Comparison of ENCODE assay signal across 8 mouse cellular contexts in the genomic region with DNA sequence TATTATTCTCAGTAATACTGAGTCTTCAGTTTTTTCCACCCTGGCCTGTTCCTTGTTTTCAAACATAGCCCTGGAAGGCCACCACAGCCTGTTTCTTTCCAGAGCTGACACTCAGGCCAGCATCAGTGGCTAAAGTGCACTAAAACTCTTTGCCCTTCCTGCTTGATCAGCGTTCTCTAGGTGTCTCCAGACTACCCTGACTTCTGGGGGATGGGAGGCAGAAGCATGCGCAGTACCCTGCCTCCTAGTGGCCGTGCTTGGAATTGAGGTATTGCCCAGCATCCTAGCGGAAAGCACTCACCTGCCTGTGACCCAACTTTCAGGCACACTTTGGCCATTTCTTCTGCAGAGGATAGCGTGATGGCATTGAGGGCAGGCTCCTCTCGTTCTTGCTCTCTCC. TPM values are rescaled to one million over a fixed set of nuclear protein-coding genes. Genes with fewer than 3 reads are reported as not detected.
DNase-seq lines count a peak whose midpoint lies in the region; ATAC-seq and TF ChIP-seq lines count a peak whose summit lies in the region.

No protein-coding gene starts in this region.

- peak; percentile 20 for DNase-seq in hindbrain, postnatal 0 days (ENCODE audit: low spot score)
- peak; percentile 66 for DNase-seq in ES-E14 (ENCODE audit: low read depth, low spot score)
- DNase-seq in embryo, embryonic 9.5 days (ENCODE audit: extremely low spot score): peak; percentile 57
- peak; percentile 81 for DNase-seq in kidney, adult 18-20 months
- DNase-seq in lung, postnatal 25 days (ENCODE audit: low spot score): peak; percentile 38
- DNase-seq in urinary bladder, adult 2 months (ENCODE audit: low spot score): peak; percentile 39
- DNase-seq in cerebellum, adult 9-11 months: no peak

- no peaks in the 10 kb centered on the region for H3K27me3 ChIP-seq in hindbrain, postnatal 0 days (ENCODE audit: insufficient read depth, low read length)
- no peaks in the 10 kb centered on the region for H3K27me3 ChIP-seq in hindbrain, embryonic 16.5 days (replicated peaks; ENCODE audit: control insufficient read depth, insufficient read depth, low read length)

- H3K36me3 ChIP-seq in hindbrain, postnatal 0 days (ENCODE audit: insufficient read depth, low read length): no peaks in the 10 kb centered on the region
- H3K36me3 ChIP-seq in hindbrain, embryonic 16.5 days (ENCODE audit: control insufficient read depth, insufficient read depth, low read length): no peaks in the 10 kb centered on the region
- H3K36me3 ChIP-seq in ES-E14 (ENCODE audit: control insufficient read depth, insufficient read depth, low read length, poor library complexity, severe bottlenecking): peaks cover 63% of the 10 kb centered on the region

- no peak for ATAC-seq in hindbrain, postnatal 0 days
- no peak for ATAC-seq in hindbrain, embryonic 16.5 days

- no peaks in the 10 kb centered on the region for H3K4me1 ChIP-seq in hindbrain, postnatal 0 days (ENCODE audit: insufficient read depth, low read length)
- H3K4me1 ChIP-seq in hindbrain, embryonic 16.5 days (ENCODE audit: control insufficient read depth, insufficient read depth, low read depth, low read length): no peaks in the 10 kb centered on the region
- H3K4me1 ChIP-seq in ES-E14 (ENCODE audit: control insufficient read depth in 2 of 2, insufficient read depth in 2 of 2, low read length in 2 of 2, poor library complexity in 1 of 2): 0 out of 4 replicates have a peak, but pooled peaks cover 0 to 3% of the 10 kb centered on the region in 2 experiments

- in situ Hi-C loops in ES-E14 (cut with MboI; ENCODE audit: low sequenced_read_pairs in 2 of 2, unreplicated experiment in 2 of 2): no loop called here

- TF ChIP-seq CTCF in hindbrain, postnatal 0 days (IDR thresholded peaks at IDR 0.05; ENCODE audit: low read depth): peak; percentile 68

- no peak overlapping the region for H3K4me3 ChIP-seq in hindbrain, postnatal 0 days (ENCODE audit: low read length)
- H3K4me3 ChIP-seq in hindbrain, embryonic 16.5 days (ENCODE audit: low read length): no peak overlapping the region
- H3K4me3 ChIP-seq in ES-E14 (ENCODE audit: insufficient read depth in 1 of 2, low read depth in 1 of 2, low read length in 2 of 2, poor library complexity in 1 of 2, severe bottlenecking in 1 of 2): no peak overlapping the region

- H3K9ac ChIP-seq in hindbrain, postnatal 0 days (replicated peaks; ENCODE audit: low read length): no peak overlapping the region
- no peak overlapping the region for H3K9ac ChIP-seq in hindbrain, embryonic 16.5 days (ENCODE audit: low read depth, low read length)
- no peak overlapping the region for H3K9ac ChIP-seq in ES-E14 (ENCODE audit: insufficient read depth, low read depth, low read length, poor library complexity, severe bottlenecking)

- no peaks in the 10 kb centered on the region for H3K9me3 ChIP-seq in hindbrain, postnatal 0 days (ENCODE audit: low read length)
- no peaks in the 10 kb centered on the region for H3K9me3 ChIP-seq in hindbrain, embryonic 16.5 days (ENCODE audit: control insufficient read depth, low read length)
- H3K9me3 ChIP-seq in ES-E14 (ENCODE audit: control insufficient read depth, insufficient read depth, low read depth, low read length): no peaks in the 10 kb centered on the region

- 50% methylated on average over 6 of the region's 6 CpGs for WGBS in hindbrain, postnatal 0 days
- WGBS in hindbrain, embryonic 16.5 days: 48% methylated on average over 6 of the region's 6 CpGs

- H3K4me2 ChIP-seq in hindbrain, postnatal 0 days (ENCODE audit: low read depth, low read length): no peak overlapping the region
- no peak overlapping the region for H3K4me2 ChIP-seq in hindbrain, embryonic 16.5 days (ENCODE audit: low read length)

- H3K27ac ChIP-seq in hindbrain, postnatal 0 days: no peak overlapping the region
- H3K27ac ChIP-seq in hindbrain, embryonic 16.5 days (ENCODE audit: low read depth, low read length): no peak overlapping the region
- H3K27ac ChIP-seq in ES-E14 (ENCODE audit: insufficient read depth, low read depth, low read length, poor library complexity, severe bottlenecking): no peak overlapping the region; the same call in 1 of the 2 replicates

TF ChIP-seq in ES-E14, 5 proteins besides CTCF, POLR2A, EP300 and RAD21:
- no peak for TF ChIP-seq HCFC1 (IDR thresholded peaks at IDR 0.05; ENCODE audit: borderline replicate concordance, insufficient read depth, low read length)
- peak; percentile 62; the same call in 1 of the 2 replicates for TF ChIP-seq CHD2 (IDR thresholded peaks at IDR 0.05; ENCODE audit: low read depth, low read length)
- TF ChIP-seq MAFK (IDR thresholded peaks at IDR 0.05; ENCODE audit: insufficient read depth, low read depth, low read length): peak; percentile 69

RNA-seq across cellular contexts. Expression of gene Nid2, which starts 25.8 kb away (rescaled TPM):
- 40.6 and 52.8 TPM in 2 replicates for total RNA-seq in hindbrain, postnatal 0 days (2014; rRNA removed)
- polyA plus RNA-seq in hindbrain, postnatal 0 days (2015; fragmentation: Nextera tagmentation; extraction: Ambion mirVana): 22.5 and 25.5 TPM in 2 replicates
- polyA plus RNA-seq in hindbrain, embryonic 16.5 days (2015; fragmentation: Nextera tagmentation; extraction: Ambion mirVana): 33.7 and 58.6 TPM in 2 replicates
- 399 and 646 TPM in 2 replicates for total RNA-seq in ES-E14 (2012; rRNA removed)
- 9.0 and 12.6 TPM in 2 replicates for polyA plus RNA-seq in urinary bladder, adult 2 months (2012; rRNA removed)

RNA-seq across cellular contexts. Expression of gene Rtraf, which starts 46.7 kb away (rescaled TPM):
- 50.4 and 51.5 TPM in 2 replicates for total RNA-seq in hindbrain, postnatal 0 days (2014; rRNA removed)
- 152 TPM in 2 replicates for polyA plus RNA-seq in hindbrain, postnatal 0 days (2015; fragmentation: Nextera tagmentation; extraction: Ambion mirVana)
- 138 and 140 TPM in 2 replicates for polyA plus RNA-seq in hindbrain, embryonic 16.5 days (2015; fragmentation: Nextera tagmentation; extraction: Ambion mirVana)
- total RNA-seq in ES-E14 (2012; rRNA removed): 87.8 and 118 TPM in 2 replicates
- polyA plus RNA-seq in urinary bladder, adult 2 months (2012; rRNA removed): 109 and 133 TPM in 2 replicates
